Mouse (Mus musculus): ENCODE data around the gene Adamts9. TPM values are rescaled to one million over a fixed set of nuclear protein-coding genes. Genes with fewer than 3 reads are reported as not detected.

The Adamts9 gene
- 2.9 and 3.7 TPM in 2 replicates for polyA plus RNA-seq (2015; fragmentation: Nextera tagmentation; extraction: Ambion mirVana)

DNA sequence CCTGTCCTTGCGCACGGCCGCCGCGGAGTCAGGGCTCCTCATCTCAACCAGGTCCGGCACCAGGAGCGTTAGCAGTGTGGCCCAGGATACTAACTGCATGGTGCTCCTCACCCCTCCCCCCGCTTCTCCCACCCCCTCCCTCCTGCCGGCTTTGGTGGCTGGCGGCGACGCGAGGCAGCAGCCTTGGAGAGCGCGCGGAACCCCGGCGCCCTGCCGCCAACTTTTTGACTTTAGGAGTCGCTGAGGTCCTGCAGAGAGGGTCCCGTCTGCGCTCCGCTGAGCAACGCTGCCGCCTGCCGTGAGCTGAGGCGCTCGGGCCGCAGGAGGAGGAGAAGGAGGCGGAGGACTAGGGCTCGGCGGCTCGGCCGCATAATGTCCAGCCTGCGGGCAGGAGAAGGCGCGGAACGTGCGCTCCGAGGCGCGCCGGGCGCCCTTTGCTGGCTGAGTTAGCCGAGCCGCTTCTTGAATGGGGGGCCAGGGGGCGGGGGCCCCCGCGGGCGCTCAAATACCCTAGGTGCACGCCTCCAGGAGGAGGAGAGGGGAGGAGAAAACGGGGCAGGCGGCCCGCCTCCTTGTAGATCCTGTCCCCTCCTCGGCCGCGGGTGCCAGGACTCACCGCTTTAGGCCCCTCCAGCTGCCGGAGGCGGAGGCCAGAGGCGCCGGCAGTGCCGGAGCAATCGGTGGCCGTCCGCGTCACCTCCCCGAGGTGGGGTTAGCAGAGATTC lies at the start of gene Adamts9:
Gene Adamts9 (minus strand): TSS at position 436 of the 725 bp plus-strand sequence.

GRCm38 (mm10) chr6:92869089-92869581 lies 74.2 kb downstream of the Adamts9 start, which contains the start of gene Gm15737:
Gene Gm15737, plus strand, starts transcription at chr6:92869357.

DNA sequence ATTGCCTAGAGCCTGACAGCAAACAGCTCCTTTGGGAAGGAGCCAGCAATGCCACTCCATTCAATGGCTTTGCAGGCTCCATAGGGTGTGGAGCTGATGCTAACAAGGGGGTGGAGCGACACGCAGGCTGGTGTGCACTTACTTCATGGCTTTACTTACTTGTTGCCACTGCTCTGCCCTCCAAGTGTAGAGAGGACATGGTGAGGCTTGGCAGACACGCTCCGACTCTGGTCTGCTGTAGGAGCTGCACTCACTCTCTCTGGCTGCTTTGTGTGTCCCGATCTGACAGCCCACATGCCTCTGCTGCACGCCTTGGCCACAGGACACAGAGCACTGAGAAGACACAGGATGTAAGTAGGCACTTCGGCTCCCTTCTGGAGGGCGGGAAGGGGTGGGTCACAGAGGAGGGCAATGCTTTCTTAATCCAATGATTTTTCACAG lies 127.0 kb downstream of the Adamts9 start, which contains the start of gene A730049H05Rik:
Gene A730049H05Rik (plus strand): TSS at position 168 of the 441 bp plus-strand sequence.

Other genes starting within 250 kb of the Adamts9 start
- 2.0 and 2.2 TPM in 2 replicates for gene Prickle2, start 237.3 kb downstream of the Adamts9 start, polyA plus RNA-seq (2015; fragmentation: Nextera tagmentation; extraction: Ambion mirVana)
- 0.63 and 0.66 TPM in 2 replicates for gene A730049H05Rik, start 127.0 kb downstream of the Adamts9 start, polyA plus RNA-seq (2015; fragmentation: Nextera tagmentation; extraction: Ambion mirVana)
- gene Gm15737, start 74.1 kb downstream of the Adamts9 start, polyA plus RNA-seq (2015; fragmentation: Nextera tagmentation; extraction: Ambion mirVana), result 0.54 and 0.68 TPM in 2 replicates